Mouse (Mus musculus) forebrain, postnatal 0 days (tissue): Measurements from ENCODE around the gene Mmp25. TPM values are rescaled to one million over a fixed set of nuclear protein-coding genes. Genes with fewer than 3 reads are reported as not detected.

Source experiments
- ATAC-seq: fragments of 200-750 bp; cut with Nextera tagmentation; 2 replicates; pipeline ENCODE4 v1.8.0; 2017; ENCODE audit warnings: mild to moderate bottlenecking, moderate library complexity
- DNase-seq: peaks from one replicate; pipeline ENCODE4 v3.0.0-alpha.2; 2015
- H3K27ac ChIP-seq: fragments of 300-500 bp; sonication (generic); 2 replicates; pipeline ENCODE4 v1.5.1; 2014; ENCODE audit warnings: low read depth, mild to moderate bottlenecking, antibody characterized with exemption, low read length, moderate library complexity, mixed read lengths
- H3K27me3 ChIP-seq: fragments of 300-500 bp; sonication (generic); 2 replicates; pipeline ENCODE4 v1.6.1; 2014; ENCODE audit warnings: mild to moderate bottlenecking, low read length, mixed read lengths; ENCODE audit not compliant: insufficient read depth
- H3K36me3 ChIP-seq: fragments of 300-500 bp; sonication (generic); 2 replicates; pipeline ENCODE4 v1.6.1; 2014; ENCODE audit warnings: mild to moderate bottlenecking, moderate library complexity; ENCODE audit not compliant: insufficient read depth
- H3K4me1 ChIP-seq: fragments of 300-500 bp; sonication (generic); 2 replicates; pipeline ENCODE4 v1.6.1; 2014; ENCODE audit warnings: antibody characterized with exemption; ENCODE audit not compliant: insufficient read depth
- H3K4me2 ChIP-seq: fragments of 300-500 bp; sonication (generic); 2 replicates; pipeline ENCODE4 v1.6.1; 2014; ENCODE audit warnings: low read depth, mild to moderate bottlenecking, moderate library complexity
- H3K4me3 ChIP-seq: fragments of 300-500 bp; sonication (generic); 2 replicates; pipeline ENCODE4 v1.5.1; 2014; ENCODE audit warnings: low read depth, low read length, mixed read lengths
- H3K9ac ChIP-seq: fragments of 300-500 bp; sonication (generic); 2 replicates; pipeline ENCODE4 v1.6.1; 2014; ENCODE audit warnings: mild to moderate bottlenecking
- H3K9me3 ChIP-seq: fragments of 300-500 bp; sonication (generic); 2 replicates; pipeline ENCODE4 v1.6.1; 2016; ENCODE audit warnings: low read length
- CTCF ChIP-seq: sonication (generic); IDR thresholded peaks from 2 replicates; pipeline ENCODE4 v1.5.1; 2016; ENCODE audit warnings: antibody characterized with exemption, control low read depth, low read depth
- WGBS: fragments of 180-500 bp; shearing (Covaris S2); extraction: QIAGEN DNeasy Blood & Tissue Kit; methylation state at CpG from one replicate; pipeline ENCODE4 v1.1.7; 2014; 5-methylcytosine and 5-hydroxymethylcytosine counted together
- polyA plus RNA-seq: library from polyadenylated mRNA; unstranded; fragments of >200 nt; fragmentation: Nextera tagmentation; extraction: Ambion mirVana; gene quantifications from 2 replicates; pipeline ENCODE4 v1.2.1, GENCODE M21; 2015
- total RNA-seq: library from RNA; depleted of rRNA; stranded (reverse); fragments of >200 nt; gene quantifications from 2 replicates; pipeline ENCODE4 v1.2.3, GENCODE M21; 2014; rRNA removed

The Mmp25 gene
- total and polyA plus RNA-seq, 2 experiments from 2014 or later = 0.48 to 1.1 TPM

- Histone ChIP-seq H3K36me3 (no peaks in the 10 kb centered on the region), H3K27me3 (no peaks in the 10 kb centered on the region), H3K9ac (peak overlapping the region; percentile 64), H3K4me3 (peak overlapping the region; percentile 46), H3K9me3 (no peaks in the 10 kb centered on the region), H3K4me2 (peak overlapping the region; percentile 75), H3K4me1 (no peaks in the 10 kb centered on the region), H3K27ac (peak overlapping the region; percentile 80)
- no peak for TF ChIP-seq CTCF
- WGBS = 7% methylated on average over 34 of the region's 34 CpGs
- ATAC-seq (peak; percentile 99), DNase-seq (peak; percentile 97)
Measured at GRCm38 (mm10) chr17:23592208-23592925, 52.7 kb downstream of the Mmp25 start.

- 62% methylated on average over 2 of the region's 2 CpGs for WGBS
- ATAC-seq (no peak), DNase-seq (no peak)
- Histone ChIP-seq H3K4me3 (no peak overlapping the region), H3K4me2 (no peak overlapping the region), H3K9ac (no peak overlapping the region), H3K36me3 (no peaks in the 10 kb centered on the region), H3K27ac (no peak overlapping the region), H3K27me3 (no peaks in the 10 kb centered on the region), H3K4me1 (peaks cover 15% of the 10 kb centered on the region), H3K9me3 (no peaks in the 10 kb centered on the region)
- TF ChIP-seq CTCF = no peak
Measured at GRCm38 (mm10) chr17:23587253-23587652, 57.8 kb downstream of the Mmp25 start.

- 0 out of 2 replicates have a peak, but pooled peaks cover 5% of the 10 kb centered on the region for H3K36me3 ChIP-seq
- peak; percentile 91 for DNase-seq
- H3K27me3 ChIP-seq = no peaks in the 10 kb centered on the region
- under 1% methylated on average over 22 of the region's 22 CpGs for WGBS
- no peaks in the 10 kb centered on the region for H3K9me3 ChIP-seq
- H3K27ac ChIP-seq = peak overlapping the region; percentile 84
- peak overlapping the region; percentile 77 for H3K4me3 ChIP-seq
- peak overlapping the region; percentile 89 for H3K9ac ChIP-seq
- TF ChIP-seq CTCF = no peak
- H3K4me2 ChIP-seq = peak overlapping the region; percentile 89
- H3K4me1 ChIP-seq = peaks cover 15% of the 10 kb centered on the region
- peak; percentile 98 for ATAC-seq
Measured at GRCm38 (mm10) chr17:23585721-23586491, 59.2 kb downstream of the Mmp25 start.

GRCm38 (mm10) chr17:23584786-23585185 is 60.3 kb downstream of the Mmp25 start:
- H3K4me3 ChIP-seq = peak overlapping the region; percentile 77
- H3K27me3 ChIP-seq = no peaks in the 10 kb centered on the region
- H3K36me3 ChIP-seq = peaks cover 16% of the 10 kb centered on the region
- TF ChIP-seq CTCF = no peak
- peak overlapping the region; percentile 89 for H3K4me2 ChIP-seq
- no peak for ATAC-seq
- H3K4me1 ChIP-seq = peaks cover 15% of the 10 kb centered on the region
- H3K27ac ChIP-seq = no peak overlapping the region
- DNase-seq = no peak
- no peaks in the 10 kb centered on the region for H3K9me3 ChIP-seq
- 0 out of 2 replicates have a peak overlapping the region, but pooled peaks have one; percentile 89 for H3K9ac ChIP-seq
- WGBS = 85% methylated on average over 8 of the region's 8 CpGs

Other genes starting within 250 kb of the Mmp25 start
- gene Vmn2r117, start 165.6 kb downstream of the Mmp25 start, total RNA-seq = not detected in 2 replicates
- not detected in 2 replicates for gene Vmn2r117, start 165.6 kb downstream of the Mmp25 start, polyA plus RNA-seq
- gene Zfp213, start 81.0 kb downstream of the Mmp25 start, total RNA-seq = 16.9 and 18.8 TPM in 2 replicates
- 10.7 and 10.9 TPM in 2 replicates for gene Zfp213, start 81.0 kb downstream of the Mmp25 start, polyA plus RNA-seq
- 43.0 and 47.0 TPM in 2 replicates for gene Zfp13, start 45.8 kb downstream of the Mmp25 start, total RNA-seq
- gene Zfp13, start 45.8 kb downstream of the Mmp25 start, polyA plus RNA-seq = 21.5 and 23.6 TPM in 2 replicates
- gene Zscan10, start 44.4 kb downstream of the Mmp25 start, total RNA-seq = not detected in 2 replicates
- 0.18 and 0.21 TPM in 2 replicates for gene Zscan10, start 44.4 kb downstream of the Mmp25 start, polyA plus RNA-seq
- 0.14 TPM in 1 of 2 replicates, not detected in the other for gene Bicdl2, start 15.2 kb upstream of the Mmp25 start, total RNA-seq
- gene Bicdl2, start 15.2 kb upstream of the Mmp25 start, polyA plus RNA-seq = 0.12 TPM in 1 of 2 replicates, not detected in the other
- 82.3 and 84.6 TPM in 2 replicates for gene Hcfc1r1, start 28.3 kb upstream of the Mmp25 start, total RNA-seq
- gene Hcfc1r1, start 28.3 kb upstream of the Mmp25 start, polyA plus RNA-seq = 198 and 215 TPM in 2 replicates
- gene Thoc6, start 28.6 kb upstream of the Mmp25 start, total RNA-seq = 14.7 and 18.2 TPM in 2 replicates
- gene Thoc6, start 28.6 kb upstream of the Mmp25 start, polyA plus RNA-seq = 18.0 and 21.1 TPM in 2 replicates
- gene Tnfrsf12a, start 32.2 kb upstream of the Mmp25 start, total RNA-seq = 1.4 and 3.9 TPM in 2 replicates
- 2.0 and 3.6 TPM in 2 replicates for gene Tnfrsf12a, start 32.2 kb upstream of the Mmp25 start, polyA plus RNA-seq
- 0.31 and 1.8 TPM in 2 replicates for gene Cldn6, start 34.0 kb upstream of the Mmp25 start, total RNA-seq
- 0.39 and 0.76 TPM in 2 replicates for gene Cldn6, start 34.0 kb upstream of the Mmp25 start, polyA plus RNA-seq
- 0.54 TPM in 1 of 2 replicates, not detected in the other for gene Cldn9, start 38.7 kb upstream of the Mmp25 start, total RNA-seq
- gene Cldn9, start 38.7 kb upstream of the Mmp25 start, polyA plus RNA-seq = 0.25 and 0.62 TPM in 2 replicates
- gene 1520401A03Rik, start 77.5 kb upstream of the Mmp25 start, total RNA-seq = not detected in 2 replicates
- not detected in 2 replicates for gene 1520401A03Rik, start 77.5 kb upstream of the Mmp25 start, polyA plus RNA-seq
- 9.1 and 16.3 TPM in 2 replicates for gene Pkmyt1, start 81.1 kb upstream of the Mmp25 start, total RNA-seq
- gene Pkmyt1, start 81.1 kb upstream of the Mmp25 start, polyA plus RNA-seq = 14.1 and 14.5 TPM in 2 replicates
- gene Paqr4, start 95.6 kb upstream of the Mmp25 start, total RNA-seq = 51.9 and 54.9 TPM in 2 replicates
- gene Paqr4, start 95.6 kb upstream of the Mmp25 start, polyA plus RNA-seq = 48.8 and 56.9 TPM in 2 replicates
- gene Kremen2, start 100.6 kb upstream of the Mmp25 start, total RNA-seq = 0.38 and 0.90 TPM in 2 replicates
- 0.23 and 0.82 TPM in 2 replicates for gene Kremen2, start 100.6 kb upstream of the Mmp25 start, polyA plus RNA-seq
- gene Flywch1, start 126.3 kb upstream of the Mmp25 start, total RNA-seq = 167 and 189 TPM in 2 replicates
- gene Flywch1, start 126.3 kb upstream of the Mmp25 start, polyA plus RNA-seq = 117 and 135 TPM in 2 replicates
- gene Flywch2, start 140.8 kb upstream of the Mmp25 start, total RNA-seq = 55.0 and 69.2 TPM in 2 replicates
- gene Flywch2, start 140.8 kb upstream of the Mmp25 start, polyA plus RNA-seq = 77.4 and 79.2 TPM in 2 replicates
- 106 and 147 TPM in 2 replicates for gene Srrm2, start 145.3 kb upstream of the Mmp25 start, total RNA-seq
- gene Srrm2, start 145.3 kb upstream of the Mmp25 start, polyA plus RNA-seq = 218 and 384 TPM in 2 replicates
- 1,186 and 1,488 TPM in 2 replicates for gene Elob, start 183.9 kb upstream of the Mmp25 start, total RNA-seq
- gene Elob, start 183.9 kb upstream of the Mmp25 start, polyA plus RNA-seq = 1,394 and 1,814 TPM in 2 replicates
- not detected in 2 replicates for gene Prss33, start 190.8 kb upstream of the Mmp25 start, total RNA-seq
- gene Prss33, start 190.8 kb upstream of the Mmp25 start, polyA plus RNA-seq = not detected in 2 replicates
- gene Prss32, start 198.6 kb upstream of the Mmp25 start, total RNA-seq = 0.57 TPM in 1 of 2 replicates, not detected in the other
- 0.20 and 0.30 TPM in 2 replicates for gene Prss32, start 198.6 kb upstream of the Mmp25 start, polyA plus RNA-seq
- 0.31 and 1.0 TPM in 2 replicates for gene Prss41, start 198.9 kb upstream of the Mmp25 start, total RNA-seq
- gene Prss41, start 198.9 kb upstream of the Mmp25 start, polyA plus RNA-seq = 1.0 and 1.3 TPM in 2 replicates
- not detected in 2 replicates for gene Prss21, start 222.8 kb upstream of the Mmp25 start, total RNA-seq
- not detected in 2 replicates for gene Prss21, start 222.8 kb upstream of the Mmp25 start, polyA plus RNA-seq
- not detected in 2 replicates for gene Dcpp1, start 235.6 kb upstream of the Mmp25 start, total RNA-seq
- not detected in 2 replicates for gene Dcpp1, start 235.6 kb upstream of the Mmp25 start, polyA plus RNA-seq
- gene Dcpp2, start 235.6 kb upstream of the Mmp25 start, total RNA-seq = not detected in 2 replicates
- gene Dcpp2, start 235.6 kb upstream of the Mmp25 start, polyA plus RNA-seq = not detected in 2 replicates